Mouse (Mus musculus): ENCODE data around the gene Lyrm7. TPM values are rescaled to one million over a fixed set of nuclear protein-coding genes. Genes with fewer than 3 reads are reported as not detected.

The Lyrm7 gene
- polyA plus RNA-seq, 1 experiment, result 7.6 TPM

DNA sequence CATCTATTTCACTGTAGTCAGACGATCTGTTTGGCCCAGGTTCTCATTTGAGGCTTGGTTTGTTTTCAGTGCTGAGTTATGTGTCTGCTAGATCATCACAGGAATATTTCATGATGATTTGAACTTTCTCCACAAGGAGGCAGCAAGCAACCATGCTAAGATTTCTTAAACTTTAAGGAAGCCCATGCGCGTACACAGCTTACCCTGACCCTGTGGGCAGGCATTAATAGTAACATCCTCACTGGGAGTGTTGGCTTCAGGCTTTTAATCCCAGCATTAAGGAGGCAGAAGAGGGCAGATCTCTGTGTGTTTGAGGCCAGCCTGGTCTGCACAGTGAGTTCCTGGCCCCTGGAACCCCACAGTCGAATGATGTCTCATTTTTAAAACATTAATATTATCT, 18.7 kb upstream of the Lyrm7 start:
- TF ChIP-seq POLR2A (IDR thresholded peaks at IDR 0.05; ENCODE audit: borderline replicate concordance, extremely low read depth, insufficient read depth, insufficient read length, poor library complexity, severe bottlenecking) (no peak), CTCF (IDR thresholded peaks at IDR 0.05; ENCODE audit: borderline replicate concordance, extremely low read depth, insufficient read depth, insufficient read length) (peak; percentile 58; the same call in 1 of the 2 replicates)

DNA sequence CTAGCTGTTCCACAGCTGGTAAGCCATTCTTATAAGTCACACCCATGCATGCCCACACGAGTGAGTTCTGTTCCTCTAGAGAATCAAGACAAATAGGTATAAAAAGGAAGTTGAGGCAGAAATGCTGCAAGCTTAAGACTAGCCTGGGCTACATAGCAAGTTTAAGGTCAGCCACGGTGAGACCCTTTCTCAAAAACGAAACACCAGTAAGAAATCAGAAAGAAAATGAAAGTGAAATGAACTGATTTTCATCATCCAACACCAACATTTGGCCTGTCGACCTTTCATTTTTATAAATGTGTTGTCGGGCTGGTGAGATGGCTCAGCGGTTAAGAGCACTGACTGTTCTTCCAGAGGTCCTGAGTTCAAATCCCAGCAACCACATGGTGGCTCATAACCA, 18.2 kb upstream of the Lyrm7 start:
- TF ChIP-seq CTCF (IDR thresholded peaks at IDR 0.05; ENCODE audit: borderline replicate concordance, extremely low read depth, insufficient read depth, insufficient read length), result no peak
- no peak for TF ChIP-seq POLR2A (IDR thresholded peaks at IDR 0.05; ENCODE audit: borderline replicate concordance, extremely low read depth, insufficient read depth, insufficient read length, poor library complexity, severe bottlenecking)
- DNase-seq (ENCODE audit: low read depth), result no peak

More for the DNA sequence above, 18.7 kb upstream of the Lyrm7 start:
- peak; percentile 80 for DNase-seq (ENCODE audit: low read depth)

DNA sequence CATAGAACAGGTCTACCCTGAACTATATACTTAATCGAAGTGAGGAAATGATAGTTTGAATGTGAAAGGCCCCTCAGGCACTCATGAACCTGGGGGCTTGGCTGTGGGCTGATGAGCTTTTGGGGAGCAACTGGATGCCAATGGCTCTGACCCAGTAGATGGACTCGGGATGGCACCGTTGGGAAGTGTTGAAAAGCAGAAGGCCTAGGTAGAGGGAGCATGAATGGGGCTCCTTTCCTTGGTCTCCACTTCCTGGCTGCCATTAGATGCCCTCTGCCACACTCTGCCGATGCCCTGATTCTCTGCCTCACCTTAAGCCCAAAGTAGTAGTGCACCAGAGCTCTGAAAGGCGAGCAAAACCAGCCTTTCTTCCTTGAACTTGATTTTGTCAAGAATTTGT, 15.3 kb upstream of the Lyrm7 start:
- TF ChIP-seq CTCF (IDR thresholded peaks at IDR 0.05; ENCODE audit: borderline replicate concordance, extremely low read depth, insufficient read depth, insufficient read length) (no peak), POLR2A (IDR thresholded peaks at IDR 0.05; ENCODE audit: borderline replicate concordance, extremely low read depth, insufficient read depth, insufficient read length, poor library complexity, severe bottlenecking) (no peak)
- DNase-seq (ENCODE audit: low read depth), result no peak

DNA sequence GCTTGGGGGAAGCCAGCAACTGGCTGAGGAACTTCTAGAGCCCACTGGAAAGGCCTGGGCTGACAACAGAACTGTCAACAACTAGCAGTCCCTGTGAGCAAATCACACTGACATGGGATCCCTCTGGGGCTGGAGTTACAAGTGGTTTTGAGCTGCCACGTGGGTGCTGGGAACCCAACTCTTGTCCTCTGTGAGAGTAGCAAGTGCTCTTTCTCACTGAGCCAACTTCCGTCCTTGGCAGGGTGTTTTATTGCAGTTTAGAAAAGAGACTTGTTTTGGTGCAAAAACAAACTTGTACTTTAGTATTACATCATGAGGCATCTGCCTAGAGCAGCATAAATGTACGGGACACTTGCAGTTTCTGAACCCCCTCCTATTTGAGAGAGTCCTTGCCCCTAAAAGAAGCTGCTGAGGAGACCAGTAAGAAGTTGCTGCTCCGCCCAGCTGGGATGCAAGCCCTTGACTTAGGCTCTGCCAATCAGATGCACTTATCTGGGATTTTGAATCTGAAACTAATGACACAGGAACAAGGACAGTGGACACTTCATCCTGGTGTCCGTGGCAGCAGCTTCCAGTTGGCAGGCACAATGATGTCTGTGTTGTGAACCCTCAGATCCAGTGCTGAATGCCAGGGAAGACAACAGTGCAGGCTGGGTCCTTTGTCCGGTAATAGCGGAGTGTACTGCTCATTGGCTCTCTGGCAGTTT, 11.3 kb upstream of the Lyrm7 start:
- DNase-seq (ENCODE audit: low read depth), result peak; percentile 39

DNA sequence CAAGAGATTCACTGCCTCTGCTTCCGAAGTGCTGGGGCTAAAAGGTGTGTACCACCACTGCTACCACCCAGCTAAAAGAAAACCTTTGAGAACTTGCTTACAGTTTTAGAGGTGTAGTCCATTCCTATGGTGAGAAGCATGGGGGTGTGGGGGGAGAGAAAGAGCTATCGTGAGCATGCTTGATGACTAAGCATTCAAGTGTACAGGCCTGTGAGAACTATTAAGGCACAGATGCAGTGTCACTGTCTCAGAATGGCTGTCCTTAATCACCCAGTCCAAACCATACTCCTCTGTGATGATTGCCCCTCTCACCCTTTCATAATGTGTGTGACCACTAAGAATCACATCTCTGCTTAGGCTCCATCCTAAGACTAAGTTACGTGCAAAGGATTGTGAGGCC, 8.6 kb upstream of the Lyrm7 start:
- DNase-seq (ENCODE audit: low read depth), result no peak
- no peak for TF ChIP-seq POLR2A (IDR thresholded peaks at IDR 0.05; ENCODE audit: borderline replicate concordance, extremely low read depth, insufficient read depth, insufficient read length, poor library complexity, severe bottlenecking)
- no peak for TF ChIP-seq CTCF (IDR thresholded peaks at IDR 0.05; ENCODE audit: borderline replicate concordance, extremely low read depth, insufficient read depth, insufficient read length)

More for the DNA sequence above, 11.3 kb upstream of the Lyrm7 start:
- TF ChIP-seq CTCF (IDR thresholded peaks at IDR 0.05; ENCODE audit: borderline replicate concordance, extremely low read depth, insufficient read depth, insufficient read length), result no peak
- TF ChIP-seq POLR2A (IDR thresholded peaks at IDR 0.05; ENCODE audit: borderline replicate concordance, extremely low read depth, insufficient read depth, insufficient read length, poor library complexity, severe bottlenecking), result no peak

DNA sequence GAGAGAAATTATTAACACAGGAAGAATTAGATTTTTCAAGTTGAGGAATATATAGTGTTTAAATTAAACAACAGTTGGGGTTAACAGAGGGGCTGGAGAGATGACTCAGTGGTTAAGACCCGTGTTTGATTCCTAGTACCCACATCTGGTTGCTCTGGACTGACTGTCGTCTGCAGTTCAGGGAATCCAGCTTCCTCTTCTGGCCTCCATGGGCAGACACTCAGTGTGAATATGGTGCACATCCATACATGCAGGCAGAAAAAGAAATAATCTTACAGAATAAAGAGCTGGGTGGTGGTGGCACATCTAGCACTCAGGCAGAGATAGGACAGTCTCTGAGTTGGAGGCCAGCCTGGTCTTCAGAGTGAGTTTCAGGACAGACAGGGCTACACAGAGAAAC, 7.7 kb upstream of the Lyrm7 start:
- DNase-seq (ENCODE audit: low read depth), result no peak
- TF ChIP-seq CTCF (IDR thresholded peaks at IDR 0.05; ENCODE audit: borderline replicate concordance, extremely low read depth, insufficient read depth, insufficient read length) (no peak), POLR2A (IDR thresholded peaks at IDR 0.05; ENCODE audit: borderline replicate concordance, extremely low read depth, insufficient read depth, insufficient read length, poor library complexity, severe bottlenecking) (no peak)

DNA sequence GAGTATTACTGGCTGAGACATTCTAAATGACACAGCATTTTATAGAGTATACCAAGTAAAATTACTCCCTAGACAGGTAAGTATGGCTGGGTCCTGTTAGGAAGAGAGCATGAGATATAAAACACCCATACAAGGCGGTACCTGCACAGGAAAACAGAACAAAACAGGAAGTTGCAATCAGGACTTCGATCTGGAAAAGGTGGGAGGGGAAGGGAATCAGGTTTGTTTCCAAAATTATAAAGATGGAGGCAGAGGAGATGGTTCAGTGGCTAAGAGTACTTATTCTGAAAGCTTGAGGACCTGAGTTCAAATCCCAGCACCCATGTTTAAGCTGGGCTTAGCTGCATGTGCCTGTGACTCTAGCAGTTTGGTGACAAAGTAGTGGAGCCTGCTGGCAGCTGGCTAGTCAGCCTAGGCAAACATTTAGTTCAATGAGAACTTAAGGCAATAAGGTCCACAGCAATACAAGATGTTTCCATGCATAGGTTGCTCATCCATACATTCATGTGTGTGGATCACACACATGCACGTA, 7.3 kb upstream of the Lyrm7 start:
- no peak for DNase-seq (ENCODE audit: low read depth)
- TF ChIP-seq CTCF (IDR thresholded peaks at IDR 0.05; ENCODE audit: borderline replicate concordance, extremely low read depth, insufficient read depth, insufficient read length) (no peak), POLR2A (IDR thresholded peaks at IDR 0.05; ENCODE audit: borderline replicate concordance, extremely low read depth, insufficient read depth, insufficient read length, poor library complexity, severe bottlenecking) (no peak)

DNA sequence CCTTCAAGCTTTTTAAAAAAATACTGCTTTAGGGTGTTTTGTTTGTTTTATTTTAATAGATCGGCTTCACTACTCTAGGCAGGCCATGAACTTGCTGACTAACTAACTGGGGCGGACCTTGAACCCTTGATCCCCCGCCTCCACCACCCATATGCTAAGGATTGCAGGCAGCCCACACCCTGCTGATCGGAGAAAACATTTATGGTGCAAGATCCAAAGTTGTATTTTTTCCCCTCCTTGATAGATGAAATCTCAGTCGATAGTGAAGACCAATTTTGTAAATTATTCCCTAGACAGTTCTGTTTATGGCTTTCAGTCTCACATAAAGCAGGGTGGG, 6.3 kb upstream of the Lyrm7 start:
- TF ChIP-seq CTCF (IDR thresholded peaks at IDR 0.05; ENCODE audit: borderline replicate concordance, extremely low read depth, insufficient read depth, insufficient read length) (no peak), POLR2A (IDR thresholded peaks at IDR 0.05; ENCODE audit: borderline replicate concordance, extremely low read depth, insufficient read depth, insufficient read length, poor library complexity, severe bottlenecking) (no peak)
- peak; percentile 49 for DNase-seq (ENCODE audit: low read depth)

DNA sequence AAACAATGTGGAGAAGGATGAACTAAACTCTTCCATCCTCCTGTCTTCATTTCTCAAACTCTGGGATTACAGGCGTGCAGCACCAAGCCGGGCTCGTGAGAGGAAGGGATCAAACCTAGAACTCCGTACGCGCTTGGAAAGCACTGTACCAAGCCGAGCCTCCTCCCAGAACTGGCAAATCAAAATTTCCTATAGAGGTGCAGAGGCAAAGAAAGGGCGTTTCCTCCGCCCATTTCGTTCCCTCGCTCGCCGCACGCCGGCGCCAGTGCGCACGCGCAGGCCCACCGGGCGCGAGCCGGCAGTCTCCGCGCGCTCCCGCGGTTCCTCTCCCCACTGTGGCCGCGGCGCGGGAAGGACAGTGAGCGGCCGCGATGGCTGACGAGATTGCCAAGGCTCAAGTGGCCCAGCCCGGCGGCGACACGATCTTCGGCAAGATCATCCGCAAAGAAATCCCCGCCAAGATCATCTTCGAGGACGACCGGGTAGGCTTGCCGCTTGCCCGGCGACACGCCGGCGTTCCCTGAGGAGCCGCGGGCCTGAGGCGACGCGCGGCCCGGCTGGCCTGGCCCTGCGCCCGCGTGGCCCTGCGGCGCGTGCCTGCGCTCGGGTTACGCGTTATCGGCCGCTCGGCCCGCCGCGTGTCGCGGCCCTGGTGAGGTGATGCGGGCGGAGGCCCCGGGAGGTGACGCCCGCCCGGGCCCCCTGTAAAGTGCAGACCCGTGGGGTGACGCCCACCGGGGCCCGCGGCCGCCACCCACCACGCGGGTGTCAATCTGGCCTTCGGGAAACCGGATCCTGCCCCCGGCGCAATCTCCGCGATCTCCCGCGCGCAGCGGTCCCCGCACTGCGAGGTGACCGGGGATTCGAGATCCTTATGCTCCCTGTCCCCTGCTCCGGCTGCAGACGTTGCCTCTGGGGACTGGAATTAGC, 5.7 kb upstream of the Lyrm7 start, which contains the start of gene Hint1:
Gene Hint1 (plus strand): TSS at position 265 of the 930 bp plus-strand sequence.
- peak; percentile 94 for DNase-seq (ENCODE audit: low read depth)
- TF ChIP-seq POLR2A (IDR thresholded peaks at IDR 0.05; ENCODE audit: borderline replicate concordance, extremely low read depth, insufficient read depth, insufficient read length, poor library complexity, severe bottlenecking), result peak; percentile 98
- no peak for TF ChIP-seq CTCF (IDR thresholded peaks at IDR 0.05; ENCODE audit: borderline replicate concordance, extremely low read depth, insufficient read depth, insufficient read length)

DNA sequence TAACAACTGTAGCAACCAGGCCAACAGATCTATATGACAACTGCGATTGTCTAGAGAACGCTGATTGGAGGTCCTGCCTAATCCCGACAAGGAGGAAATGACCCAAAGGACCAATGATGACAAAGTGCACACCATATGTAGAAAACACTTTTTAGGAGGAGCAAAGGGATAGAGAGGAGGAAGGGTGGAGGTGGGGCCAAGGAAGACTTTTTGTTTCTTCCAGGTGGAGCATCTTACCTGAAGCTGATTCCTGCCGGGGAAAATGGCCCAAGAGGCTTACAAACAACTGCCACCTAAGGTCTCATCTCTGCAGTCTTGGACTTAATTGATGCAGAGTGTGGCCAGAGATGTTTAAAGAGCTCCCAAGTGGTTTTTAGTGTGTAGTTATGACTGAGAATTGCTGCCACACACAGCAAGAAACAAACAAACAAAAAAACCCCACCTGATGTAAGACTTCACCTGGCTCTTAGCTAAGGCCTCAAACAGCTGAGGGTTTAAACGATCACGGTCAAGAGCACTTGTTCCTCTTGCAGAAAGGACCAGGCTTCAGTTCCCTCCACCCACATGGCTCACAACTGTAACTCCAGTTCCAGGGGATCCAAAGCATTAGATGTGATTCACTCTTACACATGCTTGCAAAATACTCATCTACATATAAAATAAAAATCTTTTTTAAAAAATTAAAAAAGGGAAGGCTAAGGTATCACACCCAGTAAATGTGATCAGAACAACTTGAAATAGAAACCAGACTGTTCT, 4.8 kb upstream of the Lyrm7 start:
- no peak for DNase-seq (ENCODE audit: low read depth)
- TF ChIP-seq POLR2A (IDR thresholded peaks at IDR 0.05; ENCODE audit: borderline replicate concordance, extremely low read depth, insufficient read depth, insufficient read length, poor library complexity, severe bottlenecking) (no peak), CTCF (IDR thresholded peaks at IDR 0.05; ENCODE audit: borderline replicate concordance, extremely low read depth, insufficient read depth, insufficient read length) (no peak)

Data from brain, embryonic 14.5 days (tissue).